Mouse (Mus musculus): ENCODE measurements at regions not wholly inside any gene's neighbourhood (a gene's known extent, or its start where the extent isn't known, plus 50 kb on each side); places are given as distances from the start of the nearest gene placed in this dataset.

GRCm38 (mm10) chr1:177667041-177667791 is 62.4 kb upstream of the 1700016C15Rik start:
- no peak for DNase-seq (ENCODE audit: low spot score in 2 of 2)

GRCm38 (mm10) chr1:177670576-177670975 is 59.0 kb upstream of the 1700016C15Rik start:
- no peak for DNase-seq (ENCODE audit: low spot score in 2 of 2)

- DNase-seq (ENCODE audit: low spot score in 2 of 2): no peak
Measured at GRCm38 (mm10) chr1:177676657-177677056, 53.0 kb upstream of the 1700016C15Rik start.

GRCm38 (mm10) chr1:177678832-177679231 is 50.8 kb upstream of the 1700016C15Rik start:
- no peak for DNase-seq (ENCODE audit: low spot score in 2 of 2)
